Mouse (Mus musculus): ENCODE measurements around the gene Pate3. TPM values are rescaled to one million over a fixed set of nuclear protein-coding genes. Genes with fewer than 3 reads are reported as not detected.

The Pate3 gene
- polyA plus RNA-seq, 1 experiment from 2014 or later: not detected

- Histone ChIP-seq H3K4me1 (ENCODE audit: control insufficient read depth in 2 of 2, insufficient read depth in 2 of 2, low read length in 2 of 2) (no peaks in the 10 kb centered on the region), H3K4me2 (ENCODE audit: low read length) (no peak overlapping the region), H3K4me3 (ENCODE audit: control insufficient read depth in 1 of 2, insufficient read depth in 1 of 2, low read depth in 1 of 2, low read length in 2 of 2) (no peak overlapping the region), H3K9me3 (ENCODE audit: control insufficient read depth, low read length) (no peaks in the 10 kb centered on the region), H3K27ac (replicated peaks in 1 of 2; ENCODE audit: control insufficient read depth in 1 of 2, insufficient read depth in 1 of 2, low read depth in 2 of 2, low read length in 2 of 2) (no peak overlapping the region), H3K27me3 (ENCODE audit: control insufficient read depth, insufficient read depth, low read length) (no peaks in the 10 kb centered on the region), H3K9ac (ENCODE audit: low read length) (no peak overlapping the region), H3K36me3 (ENCODE audit: control insufficient read depth, insufficient read depth, low read length) (no peaks in the 10 kb centered on the region)
- ATAC-seq (ENCODE audit: insufficient number of reproducible peaks, insufficient read depth, low FRiP score, low read depth): no peak
- WGBS: 59% methylated on average over 8 of the region's 8 CpGs
These were observed 40.2 kb downstream of the Pate3 start for GRCm38 (mm10) chr9:35607647-35608405.

Other genes with a start within 250 kb of the Pate3 start
- gene Cdon, start 227.1 kb downstream of the Pate3 start, polyA plus RNA-seq (2014; fragmentation: Nextera tagmentation; extraction: Ambion mirVana): 6.2 and 8.1 TPM in 2 replicates
- not detected in 2 replicates for gene Gm1113, start 129.9 kb downstream of the Pate3 start, polyA plus RNA-seq (2014; fragmentation: Nextera tagmentation; extraction: Ambion mirVana)
- gene Ddx25, start 89.7 kb downstream of the Pate3 start, polyA plus RNA-seq (2014; fragmentation: Nextera tagmentation; extraction: Ambion mirVana): 0.73 and 0.89 TPM in 2 replicates
- 13.8 and 14.4 TPM in 2 replicates for gene Pus3, start 89.6 kb downstream of the Pate3 start, polyA plus RNA-seq (2014; fragmentation: Nextera tagmentation; extraction: Ambion mirVana)
- 0.26 and 0.28 TPM in 2 replicates for gene Pate2, start 77.9 kb downstream of the Pate3 start, polyA plus RNA-seq (2014; fragmentation: Nextera tagmentation; extraction: Ambion mirVana)
- gene Hyls1, start 77.8 kb downstream of the Pate3 start, polyA plus RNA-seq (2014; fragmentation: Nextera tagmentation; extraction: Ambion mirVana): 14.8 and 15.8 TPM in 2 replicates
- not detected in 2 replicates for gene Pate4, start 36.3 kb downstream of the Pate3 start, polyA plus RNA-seq (2014; fragmentation: Nextera tagmentation; extraction: Ambion mirVana)
- not detected in 2 replicates for gene Pate1, start 39.2 kb upstream of the Pate3 start, polyA plus RNA-seq (2014; fragmentation: Nextera tagmentation; extraction: Ambion mirVana)
- not detected in 2 replicates for gene Gm17677, start 92.8 kb upstream of the Pate3 start, polyA plus RNA-seq (2014; fragmentation: Nextera tagmentation; extraction: Ambion mirVana)
- not detected in 2 replicates for gene Gm17727, start 129.9 kb upstream of the Pate3 start, polyA plus RNA-seq (2014; fragmentation: Nextera tagmentation; extraction: Ambion mirVana)
- gene Gm27235, start 141.9 kb upstream of the Pate3 start, polyA plus RNA-seq (2014; fragmentation: Nextera tagmentation; extraction: Ambion mirVana): not detected in 2 replicates
- gene D730048I06Rik, start 141.9 kb upstream of the Pate3 start, polyA plus RNA-seq (2014; fragmentation: Nextera tagmentation; extraction: Ambion mirVana): not detected in 2 replicates
- not detected in 2 replicates for gene 9230110F15Rik, start 195.9 kb upstream of the Pate3 start, polyA plus RNA-seq (2014; fragmentation: Nextera tagmentation; extraction: Ambion mirVana)

Measured in heart, embryonic 14.5 days (tissue).